Mouse (Mus musculus) erythroblast, embryonic 14.5 days (primary cell): ENCODE data around the gene Dnajb14. TPM values are rescaled to one million over a fixed set of nuclear protein-coding genes. Genes with fewer than 3 reads are reported as not detected.

Experiments
- H3K27me3 ChIP-seq: 2 replicates; pipeline ENCODE4 v1.6.1; 2012; ENCODE audit warnings: inconsistent platforms; ENCODE audit not compliant: control insufficient read depth
- H3K36me3 ChIP-seq: 2 replicates; pipeline ENCODE4 v1.6.1; 2012; ENCODE audit warnings: mild to moderate bottlenecking, inconsistent platforms; ENCODE audit not compliant: control insufficient read depth
- H3K4me1 ChIP-seq: 2 replicates; pipeline ENCODE4 v1.6.1; 2012; ENCODE audit warnings: inconsistent platforms; ENCODE audit not compliant: control insufficient read depth
- H3K4me3 ChIP-seq: replicated peaks from 2 replicates; pipeline ENCODE3; 2012; ENCODE audit warnings: moderate library complexity, mild to moderate bottlenecking, inconsistent platforms
- H3K9me3 ChIP-seq: 2 replicates; pipeline ENCODE4 v1.6.1; 2012; ENCODE audit warnings: low read length, inconsistent platforms, mixed read lengths; ENCODE audit not compliant: control insufficient read depth
- GATA1 ChIP-seq: IDR thresholded peaks from 2 replicates; pipeline ENCODE4 v1.6.1; 2012; ENCODE audit warnings: low read length, inconsistent platforms, mixed read lengths
- TAL1 ChIP-seq: IDR thresholded peaks from 3 replicates; pipeline ENCODE4 v1.6.1; 2012; ENCODE audit warnings: low read length, inconsistent platforms, mixed read lengths
- polyA plus RNA-seq: library from polyadenylated mRNA; stranded (reverse); fragments of >175 nt; gene quantifications from 2 replicates; pipeline ENCODE4 v1.2.3, GENCODE M21; 2012

Dnajb14 gene
- polyA plus RNA-seq: 0.11 and 0.14 TPM in 2 replicates

GRCm38 (mm10) chr3:137867437-137868093, at the start of gene Dnajb14:
Gene Dnajb14, plus strand, starts transcription at chr3:137867675.
- TF ChIP-seq TAL1 (no peak), GATA1 (no peak)
- H3K36me3 ChIP-seq: peaks cover 30% of the 10 kb centered on the region
- no peaks in the 10 kb centered on the region for H3K27me3 ChIP-seq
- peaks cover 44% of the 10 kb centered on the region for H3K4me1 ChIP-seq
- no peaks in the 10 kb centered on the region for H3K9me3 ChIP-seq
- H3K4me3 ChIP-seq: peak within 1 kb of the TSS; percentile 85

- Histone ChIP-seq H3K36me3 (no peaks in the 10 kb centered on the region), H3K9me3 (no peaks in the 10 kb centered on the region), H3K27me3 (no peaks in the 10 kb centered on the region), H3K4me1 (no peaks in the 10 kb centered on the region), H3K4me3 (no peak overlapping the region)
- TF ChIP-seq GATA1: no peak
- no peak for TF ChIP-seq TAL1
Observed at GRCm38 (mm10) chr3:137818713-137819112, 48.8 kb upstream of the Dnajb14 start.

- Histone ChIP-seq H3K36me3 (no peaks in the 10 kb centered on the region), H3K4me3 (no peak overlapping the region), H3K4me1 (no peaks in the 10 kb centered on the region), H3K9me3 (no peaks in the 10 kb centered on the region), H3K27me3 (no peaks in the 10 kb centered on the region)
- no peak for TF ChIP-seq TAL1
- no peak for TF ChIP-seq GATA1
Observed at GRCm38 (mm10) chr3:137820688-137821467, 46.6 kb upstream of the Dnajb14 start.

- Histone ChIP-seq H3K36me3 (no peaks in the 10 kb centered on the region), H3K4me3 (no peak overlapping the region), H3K27me3 (no peaks in the 10 kb centered on the region), H3K4me1 (no peaks in the 10 kb centered on the region), H3K9me3 (no peaks in the 10 kb centered on the region)
- TF ChIP-seq GATA1 (no peak), TAL1 (no peak)
Observed at GRCm38 (mm10) chr3:137823317-137823716, 44.2 kb upstream of the Dnajb14 start.

- TF ChIP-seq GATA1 (no peak), TAL1 (no peak)
- H3K27me3 ChIP-seq: no peaks in the 10 kb centered on the region
- no peaks in the 10 kb centered on the region for H3K9me3 ChIP-seq
- H3K36me3 ChIP-seq: no peaks in the 10 kb centered on the region
- H3K4me3 ChIP-seq: no peak overlapping the region
- no peaks in the 10 kb centered on the region for H3K4me1 ChIP-seq
Observed at GRCm38 (mm10) chr3:137827678-137828077, 39.8 kb upstream of the Dnajb14 start.

GRCm38 (mm10) chr3:137831156-137831555, 36.3 kb upstream of the Dnajb14 start:
- Histone ChIP-seq H3K4me3 (no peak overlapping the region), H3K36me3 (no peaks in the 10 kb centered on the region), H3K4me1 (no peaks in the 10 kb centered on the region), H3K27me3 (no peaks in the 10 kb centered on the region), H3K9me3 (no peaks in the 10 kb centered on the region)
- TF ChIP-seq GATA1 (no peak), TAL1 (no peak)

- H3K27me3 ChIP-seq: no peaks in the 10 kb centered on the region
- H3K4me3 ChIP-seq: no peak overlapping the region
- no peak for TF ChIP-seq GATA1
- TF ChIP-seq TAL1: no peak
- H3K9me3 ChIP-seq: no peaks in the 10 kb centered on the region
- H3K36me3 ChIP-seq: no peaks in the 10 kb centered on the region
- no peaks in the 10 kb centered on the region for H3K4me1 ChIP-seq
Observed at GRCm38 (mm10) chr3:137833128-137833527, 34.3 kb upstream of the Dnajb14 start.

- TF ChIP-seq TAL1: no peak
- no peak for TF ChIP-seq GATA1
- no peaks in the 10 kb centered on the region for H3K9me3 ChIP-seq
- H3K36me3 ChIP-seq: no peaks in the 10 kb centered on the region
- no peaks in the 10 kb centered on the region for H3K27me3 ChIP-seq
- no peaks in the 10 kb centered on the region for H3K4me1 ChIP-seq
- H3K4me3 ChIP-seq: no peak overlapping the region
Observed at GRCm38 (mm10) chr3:137833698-137834097, 33.8 kb upstream of the Dnajb14 start.

GRCm38 (mm10) chr3:137836543-137836942, 30.9 kb upstream of the Dnajb14 start:
- Histone ChIP-seq H3K4me1 (no peaks in the 10 kb centered on the region), H3K36me3 (no peaks in the 10 kb centered on the region), H3K4me3 (no peak overlapping the region), H3K27me3 (no peaks in the 10 kb centered on the region), H3K9me3 (no peaks in the 10 kb centered on the region)
- no peak for TF ChIP-seq TAL1
- TF ChIP-seq GATA1: no peak
